Mouse (Mus musculus): ENCODE measurements around the gene 1700025C18Rik. TPM values are rescaled to one million over a fixed set of nuclear protein-coding genes. Genes with fewer than 3 reads are reported as not detected.

Gene 1700025C18Rik
- polyA plus RNA-seq, 1 experiment from 2014 or later: not detected

- in situ Hi-C loops (cut with MboI; ENCODE audit: low pct_unique_long_range_greater_than_20kb): no loop called here
- ATAC-seq (no peak), DNase-seq (ENCODE audit: low read depth, low spot score) (no peak)
- no peak for TF ChIP-seq CTCF (IDR thresholded peaks at IDR 0.05)
- H3K27me3 ChIP-seq: peaks cover 7% of the 10 kb centered on the region
- CTCF ChIA-PET: no interaction called here
- POLR2A ChIA-PET: no interaction called here
Measured at GRCm38 (mm10) chr2:165037415-165037814, 53.1 kb downstream of the 1700025C18Rik start.

GRCm38 (mm10) chr2:165035058-165035431, 55.5 kb downstream of the 1700025C18Rik start:
- in situ Hi-C loops (cut with MboI; ENCODE audit: low pct_unique_long_range_greater_than_20kb): no loop called here
- DNase-seq (ENCODE audit: low read depth, low spot score) (no peak), ATAC-seq (no peak)
- POLR2A ChIA-PET: interaction anchor here (1.5 kb wide), 1 partner anchor 8 kb away, joined by 5 read pairs; no protein-coding TSS in a partner anchor
- TF ChIP-seq CTCF (IDR thresholded peaks at IDR 0.05): no peak
- CTCF ChIA-PET: no interaction called here
- peaks cover 7% of the 10 kb centered on the region for H3K27me3 ChIP-seq

GRCm38 (mm10) chr2:165034131-165035057, 56.2 kb downstream of the 1700025C18Rik start, which contains the start of gene Ncoa5:
TSS of gene Ncoa5 (minus strand) at chr2:165034867.
- CTCF ChIA-PET: interaction anchor here (1.1 to 2.1 kb wide), 3 partner anchors 10 to 18 kb away, joined by 3 to 8 read pairs (median 3); no protein-coding TSS in a partner anchor
- TF ChIP-seq CTCF (IDR thresholded peaks at IDR 0.05): peak; percentile 39
- ATAC-seq (peak; percentile 86), DNase-seq (ENCODE audit: low read depth, low spot score) (peak; percentile 50)
- H3K27me3 ChIP-seq: peaks cover 7% of the 10 kb centered on the region
- POLR2A ChIA-PET: interaction anchor here (0.6 to 1.5 kb wide), 3 partner anchors 9 to 66 kb away, joined by 4 to 5 read pairs (median 5); no protein-coding TSS in a partner anchor
- in situ Hi-C loops (cut with MboI; ENCODE audit: low pct_unique_long_range_greater_than_20kb): no loop called here

- DNase-seq (ENCODE audit: low read depth, low spot score) (no peak), ATAC-seq (no peak)
- POLR2A ChIA-PET: interaction anchor here (0.6 to 0.8 kb wide), 2 partner anchors 9 to 65 kb away, joined by 4 to 5 read pairs; no protein-coding TSS in a partner anchor
- no peaks in the 10 kb centered on the region for H3K27me3 ChIP-seq
- CTCF ChIA-PET: interaction anchor here (1.1 to 2.1 kb wide), 6 partner anchors 9 to 19 kb away, joined by 3 to 8 read pairs (median 4); no protein-coding TSS in a partner anchor
- in situ Hi-C loops (cut with MboI; ENCODE audit: low pct_unique_long_range_greater_than_20kb): no loop called here
- no peak for TF ChIP-seq CTCF (IDR thresholded peaks at IDR 0.05)
Measured at GRCm38 (mm10) chr2:165033306-165033705, 57.2 kb downstream of the 1700025C18Rik start.

GRCm38 (mm10) chr2:165032533-165032932, 58.0 kb downstream of the 1700025C18Rik start:
- ATAC-seq (no peak), DNase-seq (ENCODE audit: low read depth, low spot score) (no peak)
- in situ Hi-C loops (cut with MboI; ENCODE audit: low pct_unique_long_range_greater_than_20kb): no loop called here
- H3K27me3 ChIP-seq: no peaks in the 10 kb centered on the region
- peak; percentile 54 for TF ChIP-seq CTCF (IDR thresholded peaks at IDR 0.05)
- POLR2A ChIA-PET: interaction anchor here (0.6 to 1.0 kb wide), 2 partner anchors 120 to 941 kb away, joined by 3 read pairs; no protein-coding TSS in a partner anchor
- CTCF ChIA-PET: interaction anchor here (0.8 to 2.1 kb wide), 8 partner anchors 10 to 80 kb away, joined by 3 to 8 read pairs (median 5); no protein-coding TSS in a partner anchor

Other genes starting within 250 kb of the 1700025C18Rik start
- gene Pltp, start 233.0 kb downstream of the 1700025C18Rik start, polyA plus RNA-seq (2021): 9.4 TPM
- 38.7 TPM for gene Pcif1, start 211.4 kb downstream of the 1700025C18Rik start, polyA plus RNA-seq (2021)
- 19.0 TPM for gene Zfp335, start 179.0 kb downstream of the 1700025C18Rik start, polyA plus RNA-seq (2021)
- 0.12 TPM for gene Mmp9, start 150.0 kb downstream of the 1700025C18Rik start, polyA plus RNA-seq (2021)
- 3.9 TPM for gene Slc12a5, start 129.9 kb downstream of the 1700025C18Rik start, polyA plus RNA-seq (2021)
- gene Ncoa5, start 55.9 kb downstream of the 1700025C18Rik start, polyA plus RNA-seq (2021): 40.0 TPM
- 0.39 TPM for gene Cd40, start 35.1 kb downstream of the 1700025C18Rik start, polyA plus RNA-seq (2021)
- not detected for gene Cdh22, start 144.1 kb upstream of the 1700025C18Rik start, polyA plus RNA-seq (2021)
- gene Slc35c2, start 197.1 kb upstream of the 1700025C18Rik start, polyA plus RNA-seq (2021): 31.2 TPM
- gene Elmo2, start 235.7 kb upstream of the 1700025C18Rik start, polyA plus RNA-seq (2021): 45.2 TPM